11 mouse cellular contexts compared by ENCODE assay signal in the genomic region with DNA sequence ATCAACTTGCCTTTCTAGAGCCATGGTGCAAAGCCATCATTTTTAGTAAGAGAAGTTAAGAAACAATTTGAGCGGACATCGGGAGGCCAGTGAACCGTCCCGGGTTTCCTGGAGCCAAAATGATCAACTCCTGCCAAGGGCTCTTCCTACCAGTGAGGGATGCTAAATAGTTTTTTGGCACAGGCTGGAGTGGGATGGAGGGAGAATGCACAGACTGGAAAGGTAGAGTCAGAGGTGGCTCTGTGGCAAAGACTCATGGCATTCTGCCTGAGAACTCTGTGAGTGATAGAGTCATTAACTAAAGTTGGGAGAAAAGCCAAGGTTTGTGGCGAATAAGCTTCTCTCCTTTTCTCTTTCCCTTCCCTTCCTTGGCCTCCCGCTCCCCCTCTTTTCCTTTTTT. TPM values are rescaled to one million over a fixed set of nuclear protein-coding genes. Genes with fewer than 3 reads are reported as not detected.
DNase-seq lines count a peak whose midpoint lies in the region; ATAC-seq lines count a peak whose summit lies in the region.
"Had no signal": no experiment of that assay in that cellular context is flagged by ENCODE, and none has a peak within 500 bp of the region (broad histone marks: within the 10 kb centered on the region; RNA-seq: fewer than 3 reads in every experiment).

No protein-coding gene starts in this region.

- H3K9me3 ChIP-seq in forebrain, embryonic 16.5 days (ENCODE audit: control insufficient read depth, low read length): no peaks in the 10 kb centered on the region
- H3K9me3 ChIP-seq in forebrain, embryonic 10.5 days: no peaks in the 10 kb centered on the region
- H3K9me3 ChIP-seq in kidney, embryonic 15.5 days (replicated peaks): no peaks in the 10 kb centered on the region
- no peaks in the 10 kb centered on the region for H3K9me3 ChIP-seq in embryonic facial prominence, embryonic 15.5 days (replicated peaks)
- H3K9me3 ChIP-seq: intestine, embryonic 15.5 days had no signal

- no peak for DNase-seq in forebrain, embryonic 10.5 days (ENCODE audit: extremely low spot score, low spot score)
- DNase-seq in kidney, adult 8-10 months: peak; percentile 48 to 85
- peak; percentile 53 for DNase-seq in 3T3-L1 (ENCODE audit: low read depth, low spot score)
- DNase-seq in ovary, postnatal 36 days (ENCODE audit: low spot score): no peak
- DNase-seq: liver, postnatal 0 days; thymus, adult 18-20 months had no signal

- H3K4me3 ChIP-seq in forebrain, embryonic 16.5 days (replicated peaks; ENCODE audit: low read length): no peak overlapping the region
- H3K4me3 ChIP-seq in forebrain, embryonic 10.5 days: no peak overlapping the region
- no peak overlapping the region for H3K4me3 ChIP-seq in kidney, embryonic 15.5 days (replicated peaks)
- H3K4me3 ChIP-seq in embryonic facial prominence, embryonic 15.5 days (replicated peaks): no peak overlapping the region
- H3K4me3 ChIP-seq: intestine, embryonic 15.5 days had no signal

- no peaks in the 10 kb centered on the region for H3K36me3 ChIP-seq in forebrain, embryonic 16.5 days (ENCODE audit: control insufficient read depth, insufficient read depth)
- no peaks in the 10 kb centered on the region; the same call in 1 of the 2 replicates for H3K36me3 ChIP-seq in forebrain, embryonic 10.5 days (replicated peaks)
- no peaks in the 10 kb centered on the region for H3K36me3 ChIP-seq in kidney, embryonic 15.5 days
- no peaks in the 10 kb centered on the region for H3K36me3 ChIP-seq in embryonic facial prominence, embryonic 15.5 days
- H3K36me3 ChIP-seq: intestine, embryonic 15.5 days had no signal

- peaks cover 9% of the 10 kb centered on the region for H3K4me1 ChIP-seq in forebrain, embryonic 16.5 days (replicated peaks; ENCODE audit: control insufficient read depth, insufficient read depth, low read length)
- peaks cover 10% of the 10 kb centered on the region; the same call in 1 of the 2 replicates for H3K4me1 ChIP-seq in forebrain, embryonic 10.5 days
- 0 out of 2 replicates have a peak, but pooled peaks cover 16% of the 10 kb centered on the region for H3K4me1 ChIP-seq in kidney, embryonic 15.5 days
- H3K4me1 ChIP-seq in embryonic facial prominence, embryonic 15.5 days: 0 out of 2 replicates have a peak, but pooled peaks cover 14% of the 10 kb centered on the region
- H3K4me1 ChIP-seq: intestine, embryonic 15.5 days had no signal

- 62% methylated on average over 6 of the region's 6 CpGs for WGBS in forebrain, embryonic 16.5 days
- 87% methylated on average over 6 of the region's 6 CpGs for WGBS in forebrain, embryonic 10.5 days
- WGBS in kidney, embryonic 15.5 days: 74% methylated on average over 6 of the region's 6 CpGs
- 57% methylated on average over 6 of the region's 6 CpGs for WGBS in embryonic facial prominence, embryonic 15.5 days

- no peak overlapping the region for H3K9ac ChIP-seq in forebrain, embryonic 16.5 days (replicated peaks; ENCODE audit: low read depth, low read length)
- H3K9ac ChIP-seq in kidney, embryonic 15.5 days: no peak overlapping the region
- no peak overlapping the region for H3K9ac ChIP-seq in embryonic facial prominence, embryonic 15.5 days
- H3K9ac ChIP-seq: intestine, embryonic 15.5 days; liver, postnatal 0 days had no signal

- no peaks in the 10 kb centered on the region for H3K27me3 ChIP-seq in forebrain, embryonic 16.5 days (replicated peaks; ENCODE audit: control insufficient read depth, insufficient read depth, low read length)
- H3K27me3 ChIP-seq in forebrain, embryonic 10.5 days (ENCODE audit: poor library complexity, severe bottlenecking): no peaks in the 10 kb centered on the region
- no peaks in the 10 kb centered on the region for H3K27me3 ChIP-seq in kidney, embryonic 15.5 days
- H3K27me3 ChIP-seq in embryonic facial prominence, embryonic 15.5 days: no peaks in the 10 kb centered on the region
- H3K27me3 ChIP-seq: intestine, embryonic 15.5 days had no signal

- H3K27ac ChIP-seq in forebrain, embryonic 16.5 days (ENCODE audit: low read length): no peak overlapping the region
- H3K27ac ChIP-seq in forebrain, embryonic 10.5 days: no peak overlapping the region
- H3K27ac ChIP-seq in kidney, embryonic 15.5 days: no peak overlapping the region
- 0 out of 2 replicates have a peak overlapping the region, but pooled peaks have one; percentile 49 for H3K27ac ChIP-seq in embryonic facial prominence, embryonic 15.5 days (replicated peaks)
- H3K27ac ChIP-seq: intestine, embryonic 15.5 days had no signal

- H3K4me2 ChIP-seq in forebrain, embryonic 16.5 days (ENCODE audit: low read length): no peak overlapping the region
- no peak overlapping the region for H3K4me2 ChIP-seq in kidney, embryonic 15.5 days
- no peak overlapping the region for H3K4me2 ChIP-seq in embryonic facial prominence, embryonic 15.5 days (replicated peaks)
- H3K4me2 ChIP-seq: intestine, embryonic 15.5 days had no signal

- ATAC-seq in forebrain, embryonic 16.5 days: peak; percentile 49; the same call in 1 of the 2 replicates
- ATAC-seq in kidney, embryonic 15.5 days (replicated peaks; ENCODE audit: low FRiP score): no peak
- no peak for ATAC-seq in embryonic facial prominence, embryonic 15.5 days (ENCODE audit: insufficient number of reproducible peaks, low FRiP score, low TSS enrichment, low read depth)
- ATAC-seq: CD4-positive, CD25-positive, alpha-beta regulatory T cell, adult 4 months; intestine, embryonic 15.5 days; liver, postnatal 0 days had no signal

RNA-seq across cellular contexts. Expression of a gene that starts 33.6 kb away (rescaled TPM):
- 4.7 and 6.4 TPM in 2 replicates for polyA plus RNA-seq in forebrain, embryonic 16.5 days (2015; fragmentation: Nextera tagmentation; extraction: Ambion mirVana)
- 11.4 and 11.5 TPM in 2 replicates for polyA plus RNA-seq in forebrain, embryonic 10.5 days (2016; fragmentation: Nextera tagmentation; extraction: Ambion mirVana)
- polyA plus RNA-seq in kidney, embryonic 15.5 days (2015; fragmentation: Nextera tagmentation; extraction: Ambion mirVana): 11.2 and 12.4 TPM in 2 replicates
- polyA plus RNA-seq in embryonic facial prominence, embryonic 15.5 days (2015; fragmentation: Nextera tagmentation; extraction: Ambion mirVana): 11.5 and 11.8 TPM in 2 replicates

Comparison
In these comparisons a context has a peak if more than half of its experiments do, and no peak if none do; other contexts are left out.
1. DNase-seq: peak in kidney, adult 8-10 months (2 of 2) and 3T3-L1 (single experiment); none in forebrain, embryonic 10.5 days (single experiment) and ovary, postnatal 36 days (single experiment).